Mouse (Mus musculus): Measurements from ENCODE around the gene Gm867.

The Gm867 gene

DNA sequence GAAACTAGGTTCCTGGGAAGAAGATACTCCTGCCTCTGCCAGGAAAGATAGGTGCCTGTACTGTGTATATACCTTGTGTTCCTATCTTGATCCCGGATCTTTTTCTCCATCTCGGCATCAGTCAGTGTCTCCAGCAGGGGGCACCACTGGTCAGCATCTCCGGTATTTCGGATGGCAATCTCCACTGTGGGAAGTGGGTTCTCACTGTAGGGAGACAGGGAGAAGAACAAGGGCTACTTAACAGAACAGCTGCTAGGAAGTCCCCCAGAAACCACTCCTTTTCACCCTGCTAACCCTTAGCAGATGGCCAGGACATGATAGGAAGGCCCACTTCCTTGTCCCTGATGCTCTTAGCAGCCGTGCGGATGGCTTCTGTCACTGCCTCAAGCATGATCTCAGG lies 43.1 kb downstream of the Gm867 start:
- peak; percentile 25 for DNase-seq (ENCODE audit: low spot score)

DNA sequence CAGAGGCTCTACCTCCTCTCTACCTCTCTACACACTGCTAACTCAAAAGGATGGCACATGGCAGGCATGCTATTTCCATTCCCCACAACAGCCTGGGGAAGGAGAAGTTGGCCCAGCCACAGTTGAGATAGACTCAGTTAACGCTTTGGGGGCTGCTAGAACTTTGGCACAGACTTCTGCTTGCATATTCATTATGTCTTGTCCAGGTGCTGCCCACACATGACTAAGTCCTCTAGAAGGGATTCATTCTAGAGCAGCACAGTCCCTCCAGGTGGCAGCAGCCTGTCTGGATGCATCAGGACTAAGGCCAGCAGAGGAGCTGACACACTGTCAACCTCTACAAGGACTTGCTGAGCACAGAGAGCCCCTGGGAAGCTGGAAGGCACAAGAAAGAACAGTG lies 44.3 kb downstream of the Gm867 start:
- DNase-seq (ENCODE audit: low spot score) = no peak

DNA sequence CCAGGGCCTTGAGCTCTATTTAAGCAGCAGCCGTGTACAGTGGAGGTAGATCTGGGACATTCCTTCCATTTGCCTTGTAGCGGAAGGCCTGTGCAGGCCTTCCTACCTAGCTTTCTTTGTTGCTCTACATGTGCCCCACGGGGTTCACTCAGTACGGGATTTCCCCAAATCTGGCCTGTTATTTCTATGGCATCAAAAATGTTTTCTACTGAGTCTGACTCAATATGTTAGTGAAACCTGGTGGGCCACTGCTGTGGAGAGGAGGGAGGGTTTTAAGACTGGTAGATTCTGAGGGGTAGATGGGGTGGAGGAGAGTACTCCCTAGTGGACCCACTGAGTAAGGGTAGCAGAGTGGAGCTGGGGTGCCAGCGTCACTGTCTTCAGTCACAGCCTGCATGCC lies 44.7 kb downstream of the Gm867 start:
- no peak for DNase-seq (ENCODE audit: low spot score)

DNA sequence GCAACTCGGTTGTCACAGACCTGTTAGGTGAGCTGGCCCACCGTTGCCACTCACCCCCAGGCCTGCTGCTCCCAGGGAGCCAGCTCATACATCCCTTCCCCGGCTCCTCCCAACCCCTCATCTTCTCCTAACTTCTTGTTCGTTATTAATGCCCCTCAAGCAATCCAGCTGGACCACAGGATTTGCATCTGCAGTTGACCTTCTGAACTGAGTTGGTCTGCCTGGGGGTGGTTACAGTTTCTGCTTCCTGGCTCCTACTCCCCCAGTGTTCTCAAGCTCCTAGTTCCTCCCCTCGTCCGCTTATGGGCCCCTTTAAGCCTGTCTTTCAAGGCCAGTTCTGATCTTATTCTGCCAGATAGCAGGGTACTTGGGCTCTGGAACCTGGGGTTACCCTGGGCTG lies 45.9 kb downstream of the Gm867 start:
- DNase-seq (ENCODE audit: low spot score) = no peak

DNA sequence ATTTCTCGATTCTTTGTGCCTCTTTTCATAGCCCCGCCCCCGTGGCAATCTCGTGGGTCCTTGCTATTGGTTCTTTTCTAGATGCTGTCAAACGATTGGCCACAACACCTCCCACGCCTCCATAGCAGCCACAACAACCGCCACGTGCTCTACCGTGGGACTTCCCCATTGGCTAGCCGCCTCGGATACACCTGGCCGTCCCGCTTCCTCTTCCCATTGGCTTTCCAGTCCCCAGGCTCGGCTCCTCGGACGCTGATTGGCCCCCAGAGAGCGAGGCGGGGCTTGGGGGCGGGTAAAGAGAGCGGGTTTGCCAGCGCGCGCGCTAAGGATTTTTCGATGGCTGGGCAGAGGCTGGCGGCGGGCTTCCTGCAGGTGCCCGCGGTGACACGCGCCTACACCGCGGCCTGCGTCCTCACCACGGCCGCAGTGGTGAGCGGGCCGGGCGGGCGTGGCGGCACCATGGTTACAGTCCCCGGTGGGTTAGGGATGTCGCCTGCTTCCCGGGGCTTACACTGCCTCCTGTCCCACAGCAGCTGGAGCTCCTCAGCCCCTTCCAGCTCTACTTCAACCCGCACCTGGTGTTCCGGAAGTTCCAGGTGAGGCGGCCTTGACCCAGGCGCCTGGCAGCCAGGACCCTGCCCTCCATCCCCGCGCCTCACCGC lies 47.3 kb downstream of the Gm867 start, which contains the start of gene Derl3:
Gene Derl3 (plus strand): TSS at position 325 of the 662 bp plus-strand sequence.
- peak; percentile 98 for DNase-seq (ENCODE audit: low spot score)

DNA sequence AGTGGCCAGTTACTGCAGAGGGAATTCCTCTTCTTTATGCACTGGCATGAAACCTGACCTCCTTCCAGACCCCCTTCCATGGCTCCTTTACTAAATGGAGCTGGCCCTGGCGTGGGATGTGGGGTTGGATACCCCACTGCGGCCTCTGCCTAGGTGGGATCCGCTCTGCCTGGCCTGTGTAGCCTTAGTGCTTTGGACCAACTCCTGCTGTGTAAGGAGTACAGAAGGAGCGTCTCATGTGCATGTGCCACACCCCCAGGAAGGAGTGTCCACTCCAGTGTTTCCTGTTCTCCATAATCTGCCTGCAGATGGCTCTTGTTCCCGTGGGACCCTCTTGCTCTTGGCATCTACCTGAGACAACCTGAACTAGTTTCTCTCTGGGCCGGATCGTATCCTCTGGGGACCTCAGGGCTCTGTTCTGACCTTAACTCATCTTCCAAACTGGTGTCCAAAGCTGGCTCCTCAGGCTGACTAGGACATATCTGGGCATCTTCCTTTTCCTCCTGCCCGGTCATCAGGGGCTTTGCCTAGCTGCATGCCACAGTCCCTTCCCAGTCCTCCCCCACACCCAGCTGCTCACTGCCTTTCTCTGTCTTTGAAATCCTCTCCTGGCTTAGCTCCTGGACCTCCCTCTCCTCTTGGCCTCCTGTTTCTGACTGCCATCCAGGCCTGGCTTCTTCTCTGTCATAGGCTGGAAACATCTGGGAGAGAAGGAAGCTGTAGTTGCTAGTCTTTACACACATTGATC lies 50.9 kb downstream of the Gm867 start:
- no peak for DNase-seq (ENCODE audit: low spot score)

Data from T-cell, adult 2 months (primary cell).